Mouse (Mus musculus): Measurements from ENCODE around the gene Nudt16l1.
A peak's percentile ranks its signal among the peaks of the same experiment; 100 is the strongest.

The Nudt16l1 gene

DNA sequence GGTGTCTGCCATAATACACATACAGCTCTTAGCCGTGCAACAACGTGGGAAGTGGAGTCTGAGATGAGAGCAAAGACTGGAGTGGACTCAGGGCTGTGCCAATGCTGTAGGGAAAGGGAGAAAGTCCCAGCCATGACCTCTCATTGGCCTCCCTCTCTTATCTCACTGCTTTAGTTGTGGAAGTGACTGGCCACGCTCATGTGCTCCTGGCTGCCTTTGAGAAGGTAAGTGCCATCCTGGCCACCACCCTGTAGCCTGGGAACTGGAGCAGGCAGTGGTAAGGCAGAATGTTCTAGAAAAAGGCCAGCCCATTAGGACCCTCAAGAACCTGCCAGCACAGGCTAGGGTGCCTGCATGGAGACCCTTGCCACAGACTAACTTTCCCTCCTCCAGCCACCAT, 22.6 kb upstream of the Nudt16l1 start:
- DNase-seq, result no peak

DNA sequence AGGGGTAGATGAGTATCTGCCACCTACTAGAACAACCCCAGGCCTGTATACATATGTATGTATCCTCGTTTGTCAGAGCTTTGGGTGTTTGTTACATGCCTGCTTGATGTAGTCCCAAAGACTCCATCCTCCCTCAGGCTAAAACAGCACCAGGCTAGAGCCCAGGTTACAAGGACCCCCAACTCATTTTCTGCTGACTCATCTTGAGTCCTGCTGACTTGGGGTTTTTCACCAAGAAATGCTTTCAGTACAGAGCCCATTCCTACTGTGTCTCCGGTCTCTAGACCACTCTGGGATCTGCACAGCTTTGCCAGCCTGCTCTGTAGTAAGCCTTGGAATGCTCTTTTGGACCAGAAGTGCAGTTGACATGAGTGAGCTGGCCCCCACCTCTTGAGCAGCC, 22.0 kb upstream of the Nudt16l1 start:
- no peak for DNase-seq

- no peak for DNase-seq
Observed at GRCm38 (mm10) chr16:4920556-4920955, 18.0 kb upstream of the Nudt16l1 start.

DNA sequence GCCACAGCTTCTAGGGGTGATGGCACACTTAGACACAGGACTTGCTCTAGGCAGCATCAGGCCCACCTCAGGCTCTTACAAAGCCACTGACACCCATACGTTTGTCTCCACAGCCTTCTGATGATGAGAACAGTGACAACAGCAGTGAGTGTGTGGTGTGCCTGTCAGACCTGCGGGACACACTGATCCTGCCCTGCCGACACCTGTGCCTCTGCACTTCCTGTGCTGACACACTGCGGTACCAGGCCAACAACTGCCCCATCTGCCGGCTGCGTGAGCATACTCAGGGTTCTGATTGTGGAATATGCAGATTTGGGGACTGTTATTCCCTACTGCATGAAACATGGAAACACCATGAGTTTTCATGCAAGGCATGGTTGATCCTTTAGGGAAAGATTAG, 16.1 kb upstream of the Nudt16l1 start:
- DNase-seq, result no peak

- DNase-seq, result no peak
Observed at GRCm38 (mm10) chr16:4923996-4924395, 14.6 kb upstream of the Nudt16l1 start.

GRCm38 (mm10) chr16:4927967-4928366, 10.6 kb upstream of the Nudt16l1 start:
- DNase-seq, result no peak

DNA sequence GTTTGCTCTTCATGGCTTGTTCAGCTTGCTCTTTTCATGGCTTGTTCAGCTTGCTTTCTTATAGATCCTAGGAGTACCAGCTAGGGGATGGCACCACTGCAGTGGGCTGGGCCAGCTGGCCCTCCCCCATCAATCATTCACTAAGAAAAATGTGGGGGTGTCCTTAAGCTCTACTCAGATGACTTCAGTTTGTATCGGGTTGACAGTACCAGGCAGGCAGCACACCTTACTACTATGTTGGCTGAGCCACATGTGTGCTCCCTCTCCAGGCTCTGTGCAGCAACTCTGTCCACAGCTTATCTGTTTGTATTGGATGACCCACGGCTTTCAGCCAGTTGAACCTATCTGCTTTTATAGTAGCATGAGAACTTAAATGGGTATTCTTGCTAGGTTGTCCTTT, 10.1 kb upstream of the Nudt16l1 start:
- no peak for DNase-seq

GRCm38 (mm10) chr16:4932429-4932828, 6.1 kb upstream of the Nudt16l1 start:
- DNase-seq, result no peak

DNA sequence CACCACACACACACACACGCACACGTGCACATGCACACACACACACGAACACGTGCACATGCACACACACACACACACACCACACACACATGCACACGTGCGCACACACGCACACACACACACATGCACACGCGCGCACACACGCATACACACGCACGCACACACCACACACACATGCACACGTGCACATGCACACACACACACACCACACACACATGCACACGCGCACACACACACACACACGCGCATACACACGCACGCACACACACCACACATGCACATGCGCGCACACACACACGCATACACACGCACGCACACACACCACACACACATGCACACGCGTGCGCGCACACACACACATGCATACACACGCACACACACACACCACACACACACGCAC, 3.1 kb upstream of the Nudt16l1 start:
- DNase-seq, result no peak

GRCm38 (mm10) chr16:4935931-4936703, 2.4 kb upstream of the Nudt16l1 start:
- no peak for DNase-seq

GRCm38 (mm10) chr16:4937351-4938190, 990 bp upstream of the Nudt16l1 start:
- no peak for DNase-seq

GRCm38 (mm10) chr16:4938989-4939388, 428 bp downstream of the Nudt16l1 start:
- DNase-seq, result peak; percentile 94

DNA sequence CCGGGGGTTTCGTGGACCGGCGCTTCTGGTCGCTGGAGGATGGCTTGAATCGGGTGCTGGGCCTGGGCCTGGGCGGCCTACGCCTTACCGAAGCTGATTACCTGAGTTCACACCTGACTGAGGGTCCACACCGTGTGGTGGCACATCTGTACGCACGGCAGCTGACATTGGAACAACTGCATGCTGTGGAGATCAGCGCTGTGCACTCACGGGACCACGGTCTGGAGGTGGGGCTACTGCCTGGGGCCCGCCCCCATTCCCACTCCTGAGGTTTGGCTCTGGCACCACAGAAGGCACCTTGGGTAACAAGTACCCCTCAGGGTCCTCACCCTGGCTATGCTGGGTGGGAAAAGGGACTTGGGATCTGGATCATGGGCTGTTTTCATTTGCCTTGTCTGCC, 851 bp downstream of the Nudt16l1 start:
- no peak for DNase-seq

DNA sequence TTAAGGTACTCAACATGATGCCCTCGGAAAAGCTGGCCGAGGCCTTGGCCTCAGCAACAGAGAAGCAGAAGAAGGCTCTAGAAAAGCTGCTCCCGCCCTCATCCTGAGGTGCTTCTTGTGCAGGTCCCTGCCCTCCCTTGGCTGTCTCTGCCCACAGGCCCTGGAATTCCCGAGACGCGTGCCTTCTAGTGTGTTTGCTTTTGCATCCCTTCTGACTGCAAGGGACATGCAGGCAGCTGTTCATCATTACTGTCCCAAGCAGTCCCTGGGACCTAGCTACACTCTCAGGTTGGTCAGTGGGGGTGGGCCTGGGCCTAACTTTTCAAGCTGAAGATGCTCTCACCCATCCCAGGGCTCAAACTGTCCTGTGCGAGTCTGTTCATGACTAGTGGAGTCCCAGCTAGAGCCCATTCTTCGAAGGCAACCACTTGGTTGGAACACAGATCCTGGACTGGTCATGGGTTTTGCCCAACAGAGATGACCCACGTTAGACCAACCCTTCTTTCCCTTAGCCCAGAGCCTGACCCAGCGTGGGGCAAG, 1.8 kb downstream of the Nudt16l1 start:
- DNase-seq, result peak; percentile 33

DNA sequence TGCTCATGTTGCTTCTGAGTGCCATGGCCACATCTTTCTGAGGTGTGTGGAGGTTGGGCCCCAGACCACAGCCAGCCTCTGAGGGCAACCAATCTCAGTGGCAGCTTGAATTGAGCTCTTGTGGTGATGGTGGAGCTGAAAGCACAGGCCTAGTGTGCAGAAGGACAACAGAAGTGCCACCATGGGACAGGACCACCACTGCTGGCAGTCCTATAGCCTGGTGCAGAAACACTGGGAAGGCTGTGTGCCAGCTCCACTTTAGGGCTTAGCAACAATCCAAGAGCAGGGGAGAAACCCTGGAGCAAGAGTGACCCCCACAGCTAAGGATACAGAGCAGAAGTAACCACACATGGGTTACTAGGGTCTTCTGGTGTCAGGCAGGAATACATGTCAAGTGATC, 2.5 kb downstream of the Nudt16l1 start:
- no peak for DNase-seq

DNA sequence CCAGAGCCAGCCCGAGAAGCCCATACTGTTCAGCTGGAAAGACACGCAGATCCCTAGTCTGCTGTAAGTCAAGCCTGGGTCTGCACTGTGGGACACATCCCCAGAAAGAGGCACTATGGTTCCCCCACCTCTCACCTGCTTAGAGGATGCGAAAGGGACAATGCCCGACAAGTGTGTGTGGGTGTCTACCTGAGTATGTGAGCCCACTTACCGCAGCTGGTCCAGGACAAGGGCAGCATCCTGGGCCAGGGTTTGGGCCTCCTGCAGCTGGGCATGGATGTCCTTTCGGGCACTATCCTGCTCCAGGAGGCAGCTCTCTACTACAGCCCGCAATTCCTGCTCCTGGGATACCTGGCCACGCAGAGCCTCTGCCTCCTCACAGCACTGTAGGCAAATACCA, 4.3 kb downstream of the Nudt16l1 start:
- DNase-seq, result no peak

GRCm38 (mm10) chr16:4943431-4943830, 4.9 kb downstream of the Nudt16l1 start:
- no peak for DNase-seq

GRCm38 (mm10) chr16:4945415-4945814, 6.9 kb downstream of the Nudt16l1 start:
- no peak for DNase-seq

DNA sequence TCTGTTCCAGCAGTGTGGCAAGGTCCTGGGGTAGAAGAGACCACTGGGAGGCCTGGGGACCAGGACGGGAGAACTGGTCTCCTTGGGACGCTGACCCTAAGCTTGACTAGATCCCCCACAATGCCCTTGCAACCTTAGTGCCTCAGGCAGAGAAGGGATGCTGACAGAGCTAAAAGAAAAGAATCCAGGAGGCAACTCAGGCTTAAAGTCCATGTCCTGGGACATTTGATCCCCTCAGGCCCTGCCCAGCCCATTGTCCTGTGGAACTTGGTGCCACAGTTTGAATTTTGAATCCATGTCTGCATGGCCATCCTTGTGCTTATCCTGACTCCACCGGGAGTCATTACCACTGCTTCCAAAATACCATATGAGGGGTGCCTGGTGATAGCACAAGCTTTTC, 7.6 kb downstream of the Nudt16l1 start:
- no peak for DNase-seq

- no peak for DNase-seq
Observed at GRCm38 (mm10) chr16:4947378-4947777, 8.8 kb downstream of the Nudt16l1 start.

GRCm38 (mm10) chr16:4956609-4957008, 18.0 kb downstream of the Nudt16l1 start:
- DNase-seq, result no peak

GRCm38 (mm10) chr16:4957446-4957845, 18.9 kb downstream of the Nudt16l1 start:
- DNase-seq, result peak; percentile 48

GRCm38 (mm10) chr16:4960260-4960659, 21.7 kb downstream of the Nudt16l1 start:
- DNase-seq, result no peak

DNA sequence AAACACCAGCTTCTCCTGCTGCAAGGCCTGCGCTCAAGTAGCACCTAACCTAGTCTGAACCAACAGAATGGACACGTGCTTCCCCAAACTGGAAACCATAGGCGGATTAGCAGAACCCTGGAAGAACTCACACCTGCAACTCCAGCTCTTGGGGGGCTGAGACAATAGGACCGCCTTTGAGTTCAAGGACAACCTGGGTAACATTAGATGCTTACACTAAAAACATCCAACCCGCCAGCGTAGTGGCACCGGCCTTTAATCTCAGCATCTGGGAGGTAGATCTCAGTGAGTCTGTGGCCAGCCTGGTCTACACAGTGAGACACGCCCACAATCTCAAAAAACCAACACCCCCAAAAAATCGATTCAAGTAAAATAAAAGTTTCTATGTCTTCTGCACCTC, 24.8 kb downstream of the Nudt16l1 start:
- no peak for DNase-seq
